Mouse (Mus musculus): ENCODE results near the gene Cmtm5. TPM values are rescaled to one million over a fixed set of nuclear protein-coding genes. Genes with fewer than 3 reads are reported as not detected.
"Not testable (repeated sequence)": the region's sequence is repeated elsewhere in the genome, so short reads cannot be mapped to it uniquely, and the experiment has no call there.

Cmtm5 gene
- polyA plus RNA-seq, 1 experiment from 2014 or later = 3.2 TPM

GRCm38 (mm10) chr14:54959853-54960613 lies 24.0 kb downstream of the Cmtm5 start:
- not testable (repeated sequence) for H3K4me2 ChIP-seq (ENCODE audit: low read depth, severe bottlenecking); DNase-seq (ENCODE audit: low spot score); H3K9me3 ChIP-seq (ENCODE audit: control insufficient read depth, low read length); H3K27me3 ChIP-seq (ENCODE audit: control insufficient read depth, insufficient read depth, low read length); H3K9ac ChIP-seq (ENCODE audit: low read length); H3K27ac ChIP-seq (replicated peaks; ENCODE audit: low read depth, low read length); H3K36me3 ChIP-seq (ENCODE audit: control insufficient read depth, insufficient read depth, low read length); ATAC-seq (ENCODE audit: insufficient number of reproducible peaks, low FRiP score, low TSS enrichment, low read depth); H3K4me3 ChIP-seq (ENCODE audit: low read depth, low read length); H3K4me1 ChIP-seq (ENCODE audit: control insufficient read depth, insufficient read depth, low read length)
- 90% methylated on average over 12 of the region's 12 CpGs for WGBS

GRCm38 (mm10) chr14:54960769-54961168 lies 24.7 kb downstream of the Cmtm5 start:
- ATAC-seq (ENCODE audit: insufficient number of reproducible peaks, low FRiP score, low TSS enrichment, low read depth) (no peak), DNase-seq (ENCODE audit: low spot score) (no peak)
- Histone ChIP-seq H3K9ac (ENCODE audit: low read length) (no peak overlapping the region), H3K27me3 (ENCODE audit: control insufficient read depth, insufficient read depth, low read length) (no peaks in the 10 kb centered on the region), H3K4me1 (ENCODE audit: control insufficient read depth, insufficient read depth, low read length) (no peaks in the 10 kb centered on the region), H3K27ac (replicated peaks; ENCODE audit: low read depth, low read length) (no peak overlapping the region), H3K36me3 (ENCODE audit: control insufficient read depth, insufficient read depth, low read length) (no peaks in the 10 kb centered on the region), H3K4me2 (ENCODE audit: low read depth, severe bottlenecking) (no peak overlapping the region), H3K9me3 (ENCODE audit: control insufficient read depth, low read length) (no peaks in the 10 kb centered on the region), H3K4me3 (ENCODE audit: low read depth, low read length) (no peak overlapping the region)
- 70% methylated on average over 10 of the region's 10 CpGs for WGBS

- WGBS = 76% methylated on average over 5 of the region's 5 CpGs
- no peaks in the 10 kb centered on the region for H3K36me3 ChIP-seq (ENCODE audit: control insufficient read depth, insufficient read depth, low read length)
- H3K4me2 ChIP-seq (ENCODE audit: low read depth, severe bottlenecking) = no peak overlapping the region
- no peaks in the 10 kb centered on the region for H3K9me3 ChIP-seq (ENCODE audit: control insufficient read depth, low read length)
- ATAC-seq (ENCODE audit: insufficient number of reproducible peaks, low FRiP score, low TSS enrichment, low read depth) (no peak), DNase-seq (ENCODE audit: low spot score) (no peak)
- H3K27ac ChIP-seq (replicated peaks; ENCODE audit: low read depth, low read length) = no peak overlapping the region
- no peaks in the 10 kb centered on the region for H3K4me1 ChIP-seq (ENCODE audit: control insufficient read depth, insufficient read depth, low read length)
- H3K27me3 ChIP-seq (ENCODE audit: control insufficient read depth, insufficient read depth, low read length) = no peaks in the 10 kb centered on the region
- H3K9ac ChIP-seq (ENCODE audit: low read length) = no peak overlapping the region
- no peak overlapping the region for H3K4me3 ChIP-seq (ENCODE audit: low read depth, low read length)
Observed at GRCm38 (mm10) chr14:54961487-54961886, 25.4 kb downstream of the Cmtm5 start.

GRCm38 (mm10) chr14:54962714-54963113 lies 26.7 kb downstream of the Cmtm5 start:
- Histone ChIP-seq H3K4me2 (ENCODE audit: low read depth, severe bottlenecking) (no peak overlapping the region), H3K4me3 (ENCODE audit: low read depth, low read length) (no peak overlapping the region), H3K9me3 (ENCODE audit: control insufficient read depth, low read length) (no peaks in the 10 kb centered on the region), H3K27ac (replicated peaks; ENCODE audit: low read depth, low read length) (no peak overlapping the region), H3K27me3 (ENCODE audit: control insufficient read depth, insufficient read depth, low read length) (no peaks in the 10 kb centered on the region), H3K36me3 (ENCODE audit: control insufficient read depth, insufficient read depth, low read length) (no peaks in the 10 kb centered on the region), H3K4me1 (ENCODE audit: control insufficient read depth, insufficient read depth, low read length) (peaks cover 3% of the 10 kb centered on the region; the same call in 1 of the 2 replicates), H3K9ac (ENCODE audit: low read length) (no peak overlapping the region)
- WGBS = 92% methylated on average over 7 of the region's 7 CpGs
- ATAC-seq (ENCODE audit: insufficient number of reproducible peaks, low FRiP score, low TSS enrichment, low read depth) (no peak), DNase-seq (ENCODE audit: low spot score) (no peak)

GRCm38 (mm10) chr14:54963727-54964126 lies 27.7 kb downstream of the Cmtm5 start:
- no peak for DNase-seq (ENCODE audit: low spot score)
- Histone ChIP-seq H3K36me3 (ENCODE audit: control insufficient read depth, insufficient read depth, low read length) (no peaks in the 10 kb centered on the region), H3K9ac (ENCODE audit: low read length) (no peak overlapping the region), H3K27ac (replicated peaks; ENCODE audit: low read depth, low read length) (no peak overlapping the region), H3K4me3 (ENCODE audit: low read depth, low read length) (no peak overlapping the region), H3K9me3 (ENCODE audit: control insufficient read depth, low read length) (no peaks in the 10 kb centered on the region), H3K4me1 (ENCODE audit: control insufficient read depth, insufficient read depth, low read length) (peaks cover 3% of the 10 kb centered on the region; the same call in 1 of the 2 replicates), H3K27me3 (ENCODE audit: control insufficient read depth, insufficient read depth, low read length) (no peaks in the 10 kb centered on the region), H3K4me2 (ENCODE audit: low read depth, severe bottlenecking) (no peak overlapping the region)
- WGBS = 92% methylated on average over 11 of the region's 11 CpGs
- no peak for ATAC-seq (ENCODE audit: insufficient number of reproducible peaks, low FRiP score, low TSS enrichment, low read depth)

- Histone ChIP-seq H3K36me3 (ENCODE audit: control insufficient read depth, insufficient read depth, low read length) (no peaks in the 10 kb centered on the region), H3K9me3 (ENCODE audit: control insufficient read depth, low read length) (no peaks in the 10 kb centered on the region), H3K27ac (replicated peaks; ENCODE audit: low read depth, low read length) (no peak overlapping the region), H3K4me1 (ENCODE audit: control insufficient read depth, insufficient read depth, low read length) (peaks cover 3% of the 10 kb centered on the region; the same call in 1 of the 2 replicates), H3K9ac (ENCODE audit: low read length) (no peak overlapping the region), H3K4me3 (ENCODE audit: low read depth, low read length) (no peak overlapping the region), H3K4me2 (ENCODE audit: low read depth, severe bottlenecking) (no peak overlapping the region), H3K27me3 (ENCODE audit: control insufficient read depth, insufficient read depth, low read length) (no peaks in the 10 kb centered on the region)
- ATAC-seq (ENCODE audit: insufficient number of reproducible peaks, low FRiP score, low TSS enrichment, low read depth) = no peak
- WGBS = 77% methylated on average over 15 of the region's 15 CpGs
- DNase-seq (ENCODE audit: low spot score) = no peak
Observed at GRCm38 (mm10) chr14:54965044-54965443, 29.0 kb downstream of the Cmtm5 start.

GRCm38 (mm10) chr14:54965631-54966030 lies 29.6 kb downstream of the Cmtm5 start:
- Histone ChIP-seq H3K4me3 (ENCODE audit: low read depth, low read length) (no peak overlapping the region), H3K27me3 (ENCODE audit: control insufficient read depth, insufficient read depth, low read length) (no peaks in the 10 kb centered on the region), H3K9me3 (ENCODE audit: control insufficient read depth, low read length) (no peaks in the 10 kb centered on the region), H3K36me3 (ENCODE audit: control insufficient read depth, insufficient read depth, low read length) (no peaks in the 10 kb centered on the region), H3K27ac (replicated peaks; ENCODE audit: low read depth, low read length) (no peak overlapping the region), H3K4me1 (ENCODE audit: control insufficient read depth, insufficient read depth, low read length) (peaks cover 3% of the 10 kb centered on the region; the same call in 1 of the 2 replicates), H3K9ac (ENCODE audit: low read length) (no peak overlapping the region), H3K4me2 (ENCODE audit: low read depth, severe bottlenecking) (no peak overlapping the region)
- WGBS = 53% methylated on average over 6 of the region's 6 CpGs
- DNase-seq (ENCODE audit: low spot score) (no peak), ATAC-seq (ENCODE audit: insufficient number of reproducible peaks, low FRiP score, low TSS enrichment, low read depth) (no peak)

GRCm38 (mm10) chr14:54966320-54966977 lies 30.4 kb downstream of the Cmtm5 start, which contains the start of gene Myh6:
Gene Myh6, minus strand, starts transcription at chr14:54966927.
- no peak within 1 kb of the TSS for H3K4me2 ChIP-seq (ENCODE audit: low read depth, severe bottlenecking)
- peaks cover 3% of the 10 kb centered on the region; the same call in 1 of the 2 replicates for H3K4me1 ChIP-seq (ENCODE audit: control insufficient read depth, insufficient read depth, low read length)
- ATAC-seq (ENCODE audit: insufficient number of reproducible peaks, low FRiP score, low TSS enrichment, low read depth) = no peak
- no peak within 1 kb of the TSS for H3K27ac ChIP-seq (replicated peaks; ENCODE audit: low read depth, low read length)
- no peak within 1 kb of the TSS for H3K9ac ChIP-seq (ENCODE audit: low read length)
- no peaks in the 10 kb centered on the region for H3K36me3 ChIP-seq (ENCODE audit: control insufficient read depth, insufficient read depth, low read length)
- H3K9me3 ChIP-seq (ENCODE audit: control insufficient read depth, low read length) = no peaks in the 10 kb centered on the region
- no peak for DNase-seq (ENCODE audit: low spot score)
- H3K4me3 ChIP-seq (ENCODE audit: low read depth, low read length) = no peak within 1 kb of the TSS
- no peaks in the 10 kb centered on the region for H3K27me3 ChIP-seq (ENCODE audit: control insufficient read depth, insufficient read depth, low read length)
- WGBS = 63% methylated on average over 7 of the region's 7 CpGs
